Mouse (Mus musculus) urinary bladder, postnatal 25 days (tissue): ENCODE data around the gene Ralgds.
"Not testable (repeated sequence)": the region's sequence is repeated elsewhere in the genome, so short reads cannot be mapped to it uniquely, and the experiment has no call there.

Experiments
- DNase-seq: peaks from one replicate; pipeline ENCODE4 v3.0.0; 2022; ENCODE audit warnings: low spot score

Ralgds gene

GRCm38 (mm10) chr2:28512798-28513401 lies at the start of gene Ralgds:
Ralgds (plus strand) TSS chr2:28513125.
- peak; percentile 48 for DNase-seq

DNA sequence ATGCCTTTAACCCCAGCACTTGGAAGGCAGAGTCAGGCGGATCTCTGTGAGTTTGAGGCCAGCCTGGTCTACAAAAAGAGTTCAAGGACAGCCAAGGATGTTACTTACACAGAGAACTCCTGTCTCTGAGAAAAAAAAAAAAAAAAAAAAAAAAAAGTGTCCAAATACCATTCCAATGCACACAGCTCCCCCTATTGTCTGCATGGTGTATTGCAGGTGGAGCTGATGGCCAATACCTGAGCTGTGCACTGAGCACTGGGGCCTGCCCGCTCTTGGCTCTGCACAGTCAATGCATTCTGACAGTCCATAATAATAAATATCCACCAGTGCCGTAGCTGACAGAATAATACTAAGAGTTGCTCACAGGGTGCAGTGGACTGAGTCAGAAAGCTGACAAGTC lies 49.0 kb upstream of the Ralgds start:
- DNase-seq = peak; percentile 48

- DNase-seq = no peak
Measured at GRCm38 (mm10) chr2:28464919-28465318, 48.0 kb upstream of the Ralgds start.

- peak; percentile 53 for DNase-seq
Measured at GRCm38 (mm10) chr2:28465836-28466518, 46.9 kb upstream of the Ralgds start, which contains the start of gene 1700007K13Rik. 1700007K13Rik (minus strand) TSS chr2:28466332.

GRCm38 (mm10) chr2:28467860-28468485 lies 45.0 kb upstream of the Ralgds start, which contains the start of gene Mrps2:
Mrps2 (plus strand) TSS chr2:28468066.
- DNase-seq = peak; percentile 85

GRCm38 (mm10) chr2:28468486-28469225 lies 44.3 kb upstream of the Ralgds start:
- no peak for DNase-seq

- no peak for DNase-seq
Measured at GRCm38 (mm10) chr2:28469461-28469860, 43.5 kb upstream of the Ralgds start.

GRCm38 (mm10) chr2:28470591-28470990 lies 42.3 kb upstream of the Ralgds start:
- DNase-seq = no peak

GRCm38 (mm10) chr2:28472011-28472410 lies 40.9 kb upstream of the Ralgds start:
- DNase-seq = not testable (repeated sequence)

DNA sequence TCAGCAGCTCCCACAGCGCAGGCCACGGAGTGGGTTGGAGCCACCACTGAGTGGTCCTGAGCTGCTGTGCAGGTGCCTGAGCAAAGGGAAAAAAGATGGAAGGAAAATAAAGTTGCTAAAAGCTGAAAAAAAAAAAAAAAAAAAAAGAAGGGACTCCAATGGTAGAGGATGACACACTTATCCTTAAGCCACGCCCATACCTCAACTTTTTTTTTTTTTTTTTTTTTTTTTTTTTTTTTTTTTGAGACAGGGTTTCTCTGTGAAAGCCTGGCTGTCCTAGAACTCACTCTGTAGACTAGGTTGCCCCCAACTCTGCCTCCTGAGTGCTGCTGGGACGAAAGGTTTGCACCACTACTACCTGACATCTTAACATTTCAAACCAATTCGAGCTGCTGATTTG lies 34.9 kb upstream of the Ralgds start:
- DNase-seq = not testable (repeated sequence)

DNA sequence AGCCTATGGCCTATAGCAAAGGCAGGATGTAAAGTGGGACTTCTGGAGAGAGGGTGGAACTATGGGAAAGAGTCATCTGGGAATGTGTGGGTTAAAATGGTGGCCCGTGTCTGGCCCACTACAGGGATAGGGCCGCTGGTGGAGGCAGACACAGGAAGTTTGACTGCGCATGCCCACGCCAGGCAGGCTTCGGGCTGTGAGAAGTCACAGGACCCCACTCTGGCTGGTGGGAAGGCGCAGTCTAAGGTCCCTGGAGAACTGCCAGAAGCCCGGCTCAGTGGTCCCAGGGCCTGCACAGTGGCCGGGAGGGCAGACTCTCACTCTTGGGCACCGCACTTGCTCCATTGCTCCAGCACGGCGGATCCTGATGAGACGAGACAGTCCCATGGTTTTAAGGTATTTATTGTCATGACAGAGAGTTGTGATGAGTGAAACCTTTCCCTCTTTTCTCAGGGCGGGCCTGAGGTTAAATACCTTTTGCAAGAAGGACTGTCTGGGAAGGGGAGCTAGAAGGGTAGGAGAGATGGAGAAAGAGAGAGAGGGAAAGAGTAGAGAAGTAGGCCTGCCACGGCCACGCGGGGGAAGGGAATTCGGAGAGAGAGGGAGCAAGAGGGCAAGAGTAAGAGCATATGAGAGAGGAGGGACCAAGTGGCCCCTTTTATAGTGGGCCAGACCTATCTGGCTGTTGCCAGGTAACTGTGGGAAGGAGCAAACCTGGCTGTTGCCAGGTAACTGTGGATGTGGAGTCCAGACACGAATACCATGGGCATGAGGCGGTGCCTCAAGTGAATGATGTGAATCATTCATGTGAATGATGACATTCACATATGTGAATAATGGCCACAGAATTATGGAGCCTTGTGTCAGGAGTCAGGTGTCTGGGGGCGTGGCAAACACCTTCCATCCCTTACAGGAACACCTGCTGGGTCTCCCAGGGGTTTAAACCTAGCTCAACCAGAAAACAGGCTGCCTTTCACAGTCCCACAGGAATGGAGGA lies 33.4 kb upstream of the Ralgds start:
- no peak for DNase-seq

- no peak for DNase-seq
Measured at GRCm38 (mm10) chr2:28483861-28484260, 29.1 kb upstream of the Ralgds start.

DNA sequence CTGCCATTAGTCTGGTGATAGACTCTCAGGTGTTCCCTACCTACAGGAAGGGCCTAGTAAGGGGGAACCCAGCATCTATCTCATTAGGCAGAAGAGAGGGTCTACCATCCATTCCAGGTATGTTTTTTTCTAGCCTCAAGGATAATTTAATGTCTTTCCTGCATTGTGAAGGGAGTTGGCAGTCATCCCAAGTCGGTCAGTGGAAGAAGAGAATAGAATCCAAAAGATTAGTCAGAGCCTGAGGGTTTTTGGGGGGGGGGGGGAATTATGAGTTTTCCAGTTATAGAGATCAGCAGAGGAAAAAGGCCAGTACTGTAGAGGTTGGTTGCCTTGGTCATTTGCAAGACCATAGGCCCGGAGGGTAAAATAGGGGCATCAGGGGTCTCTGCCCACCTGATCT lies 18.4 kb upstream of the Ralgds start:
- DNase-seq = no peak

GRCm38 (mm10) chr2:28495207-28495756 lies 17.6 kb upstream of the Ralgds start:
- DNase-seq = no peak

DNA sequence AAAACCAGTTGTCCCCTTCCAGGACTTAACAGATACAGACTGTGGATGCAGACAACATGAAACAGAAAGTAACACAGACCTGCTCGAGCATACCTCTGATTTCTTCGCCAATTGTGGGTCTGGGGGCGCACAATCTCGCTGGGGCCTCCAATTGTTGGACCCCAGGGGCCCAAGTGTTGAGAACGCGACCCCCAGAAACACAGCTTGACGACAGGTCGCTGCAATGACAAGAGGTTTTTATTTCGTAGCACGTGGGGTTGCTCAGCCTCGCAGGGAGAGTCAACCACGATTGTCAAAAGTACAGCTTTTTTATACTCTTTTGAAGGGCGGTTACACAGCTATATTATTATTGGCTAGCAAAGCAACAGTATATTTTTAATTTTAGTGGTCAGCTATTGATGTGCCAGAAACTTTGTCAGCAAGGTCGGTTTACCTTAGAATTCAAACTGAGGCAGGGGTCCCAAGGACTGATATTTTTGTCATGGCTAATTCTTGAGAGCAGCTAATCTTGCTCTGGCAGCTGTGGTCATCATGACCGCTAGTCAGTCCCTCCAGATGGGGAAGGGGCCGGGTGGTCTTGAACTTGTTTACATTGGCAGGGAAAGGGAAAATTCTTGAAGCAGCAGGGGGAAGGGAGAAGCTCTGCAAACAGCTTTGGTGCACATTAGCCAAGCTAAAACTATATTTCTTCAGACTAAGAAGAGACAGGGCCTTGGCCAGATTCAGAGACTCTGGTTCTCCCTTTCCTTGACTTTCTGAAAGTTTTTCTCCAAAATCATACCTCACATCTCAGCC lies 16.9 kb upstream of the Ralgds start:
- no peak for DNase-seq

GRCm38 (mm10) chr2:28496671-28497070 lies 16.3 kb upstream of the Ralgds start, which contains the start of gene Gbgt1:
Gbgt1 (plus strand) TSS chr2:28496891.
- DNase-seq = no peak

DNA sequence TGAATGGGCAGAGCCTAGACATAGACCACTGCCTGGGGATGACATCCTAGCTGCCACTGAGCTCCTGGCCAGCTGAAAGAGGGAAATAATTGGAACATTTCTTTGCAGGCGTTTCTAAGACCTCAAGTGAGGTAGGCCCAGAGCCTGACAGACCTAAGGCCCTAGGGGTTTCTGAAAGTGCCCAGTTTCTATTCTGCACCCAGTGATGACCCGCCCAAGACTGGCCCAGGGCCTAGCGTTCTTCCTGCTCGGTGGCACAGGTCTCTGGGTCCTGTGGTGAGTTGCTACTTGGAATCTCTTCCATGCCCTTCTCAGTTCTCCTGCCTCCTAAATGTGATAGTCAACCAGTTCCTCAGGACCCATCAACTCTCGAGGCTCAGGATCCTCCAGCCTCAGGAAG lies 15.4 kb upstream of the Ralgds start:
- DNase-seq = no peak

GRCm38 (mm10) chr2:28498431-28498830 lies 14.5 kb upstream of the Ralgds start:
- no peak for DNase-seq

DNA sequence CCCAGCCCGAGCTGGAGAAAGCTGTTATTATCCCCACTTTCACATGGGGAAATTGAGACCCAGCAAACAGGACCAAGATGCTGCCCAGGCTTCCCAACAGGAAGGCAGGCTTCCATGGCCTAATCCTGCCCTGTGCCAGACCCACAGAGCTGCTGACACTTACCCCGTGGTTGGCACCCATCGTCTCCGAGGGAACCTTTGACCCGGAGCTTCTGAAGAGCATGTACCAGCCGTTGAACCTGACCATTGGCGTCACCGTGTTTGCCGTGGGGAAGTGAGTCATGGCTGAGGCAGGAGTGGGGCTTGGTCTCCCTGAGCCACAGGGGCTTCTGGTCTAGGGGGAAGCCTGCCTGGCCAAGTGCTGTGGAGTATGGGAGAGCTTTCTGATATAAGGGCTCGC lies 9.9 kb upstream of the Ralgds start:
- DNase-seq = no peak

GRCm38 (mm10) chr2:28504676-28505075 lies 8.2 kb upstream of the Ralgds start:
- no peak for DNase-seq
